Mouse (Mus musculus) cerebellum, adult 2 months (tissue): ENCODE results near the gene Hoxb3. TPM values are rescaled to one million over a fixed set of nuclear protein-coding genes. Genes with fewer than 3 reads are reported as not detected.

Experiments
- DNase-seq, 2 experiments: peaks; one replicate each; pipeline ENCODE4 v3.0.0; 2021
- H3K27ac ChIP-seq: fragments of 200-500 bp; 2 replicates; pipeline ENCODE4 v1.5.1; 2012; ENCODE audit warnings: low read length, control low read depth, inconsistent platforms; ENCODE audit not compliant: insufficient read depth
- H3K27me3 ChIP-seq: fragments of 200-500 bp; 2 replicates; pipeline ENCODE4 v1.6.1; 2012; ENCODE audit warnings: inconsistent platforms, mild to moderate bottlenecking, low read length, moderate library complexity; ENCODE audit not compliant: control insufficient read depth, insufficient read depth
- H3K4me1 ChIP-seq: fragments of 200-500 bp; 2 replicates; pipeline ENCODE4 v1.6.1; 2011; ENCODE audit warnings: low read length; ENCODE audit not compliant: control insufficient read depth, insufficient read depth
- H3K4me3 ChIP-seq: fragments of 200-500 bp; replicated peaks from 2 replicates; pipeline ENCODE3; 2011; ENCODE audit warnings: mild to moderate bottlenecking, low read depth, low read length, control low read depth; ENCODE audit not compliant: insufficient read depth
- CTCF ChIP-seq: fragments of 200-500 bp; IDR thresholded peaks from 2 replicates; pipeline ENCODE4 v1.5.1; 2011; ENCODE audit warnings: low read depth, mild to moderate bottlenecking, control low read depth, low read length, moderate library complexity, borderline replicate concordance; ENCODE audit not compliant: insufficient read depth
- POLR2A ChIP-seq: fragments of 200-500 bp; IDR thresholded peaks from 2 replicates; pipeline ENCODE4 v1.6.1; 2011; ENCODE audit warnings: low read length, control low read depth, borderline replicate concordance; ENCODE audit not compliant: insufficient read depth
- WGBS: fragments of 180-500 bp; shearing (Covaris S2); methylation state at CpG from one replicate; pipeline ENCODE4 v1.1.7; 2018; 5-methylcytosine and 5-hydroxymethylcytosine counted together
- polyA plus RNA-seq: library from polyadenylated mRNA; depleted of rRNA; stranded (reverse); fragments of >200 nt; gene quantifications from 2 replicates; pipeline ENCODE4 v1.2.3, GENCODE M21; 2012

Gene Hoxb3
- polyA plus RNA-seq, 1 experiment: 5.5 TPM

DNA sequence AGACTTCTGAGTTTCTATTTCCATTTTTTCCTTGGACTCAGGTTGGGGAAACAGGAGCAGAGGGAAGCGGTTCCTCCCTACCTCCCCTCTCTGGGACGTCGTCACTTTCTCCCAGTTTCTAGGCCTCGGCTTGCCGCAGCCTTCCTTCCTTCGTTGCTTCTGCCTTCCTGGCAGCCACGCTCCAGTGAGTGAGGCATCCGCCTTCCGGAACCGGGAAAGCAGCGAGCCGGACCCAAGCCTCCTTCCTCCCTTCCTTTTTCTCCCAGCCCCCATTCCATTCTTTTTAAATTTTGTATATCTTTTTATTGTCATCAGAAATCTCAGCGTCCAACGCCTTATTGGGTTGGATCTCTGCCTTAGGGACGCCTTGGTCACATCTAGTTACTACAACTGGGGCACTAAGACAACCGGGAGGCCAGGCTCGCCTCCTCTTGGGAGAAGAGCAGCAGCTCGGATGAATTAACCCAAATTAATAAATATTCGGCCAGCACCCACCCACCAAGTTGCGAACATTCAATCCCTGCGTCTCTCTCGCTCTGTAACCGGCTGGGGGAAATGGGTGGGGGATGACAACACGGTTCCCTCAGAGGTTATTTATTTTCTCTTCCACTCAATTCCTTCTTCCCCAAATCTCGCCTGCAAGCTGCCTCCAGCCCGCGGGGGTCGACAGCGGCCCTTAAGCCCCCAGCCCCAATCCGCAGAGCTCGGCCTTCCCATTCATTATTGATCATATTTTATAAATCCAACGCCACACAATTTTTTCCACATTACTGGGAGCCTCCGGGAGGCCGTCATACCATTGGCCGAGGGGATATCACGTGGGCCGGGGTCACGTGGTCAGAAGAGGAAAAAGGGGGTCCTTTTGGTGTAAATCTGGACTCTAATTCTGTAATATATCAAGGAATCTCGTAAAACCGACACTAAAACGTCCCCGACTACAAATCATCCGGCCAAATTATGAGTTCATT is 37.1 kb upstream of the Hoxb3 start, which contains the start of gene Hoxb7:
Gene Hoxb7, plus strand, starts transcription at position 853 of the 968 bp plus-strand sequence.
- H3K27ac ChIP-seq: no peak within 1 kb of the TSS
- TF ChIP-seq POLR2A (no peak), CTCF (no peak)
- no peak within 1 kb of the TSS for H3K4me3 ChIP-seq
- no peaks in the 10 kb centered on the region for H3K4me1 ChIP-seq
- no peak for DNase-seq
- peaks cover 29% of the 10 kb centered on the region; the same call in 1 of the 2 replicates for H3K27me3 ChIP-seq
- 4% methylated on average over 43 of the region's 43 CpGs for WGBS

DNA sequence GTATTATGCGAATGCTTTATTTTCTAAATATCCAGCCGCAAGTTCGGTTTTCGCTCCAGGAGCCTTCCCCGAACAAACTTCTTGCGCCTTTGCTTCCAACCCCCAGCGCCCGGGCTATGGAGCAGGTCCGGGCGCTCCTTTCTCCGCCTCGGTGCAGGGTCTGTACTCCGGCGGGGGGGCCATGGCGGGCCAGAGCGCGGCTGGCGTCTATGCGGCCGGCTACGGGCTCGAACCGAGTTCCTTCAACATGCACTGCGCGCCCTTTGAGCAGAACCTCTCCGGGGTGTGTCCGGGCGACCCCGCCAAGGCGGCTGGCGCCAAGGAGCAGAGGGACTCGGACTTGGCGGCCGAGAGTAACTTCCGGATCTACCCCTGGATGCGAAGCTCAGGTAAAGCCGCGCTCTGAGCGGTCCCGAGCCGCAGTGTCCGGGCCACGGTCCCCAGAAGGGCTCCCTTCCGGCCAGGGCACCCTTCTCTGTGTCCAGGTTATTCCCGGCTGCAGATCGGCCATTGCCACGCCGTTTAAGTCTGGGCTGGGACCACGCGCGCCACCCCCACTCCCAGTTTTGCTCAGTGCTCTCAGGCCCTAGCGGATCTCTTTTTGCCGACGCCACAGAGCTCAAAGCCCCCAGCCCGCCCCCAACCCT is 36.3 kb upstream of the Hoxb3 start:
- H3K27me3 ChIP-seq: peaks cover 31% of the 10 kb centered on the region; the same call in 1 of the 2 replicates
- no peak for TF ChIP-seq CTCF
- no peak for TF ChIP-seq POLR2A
- 2% methylated on average over 54 of the region's 55 CpGs for WGBS
- H3K4me3 ChIP-seq: no peak overlapping the region
- H3K27ac ChIP-seq: no peak overlapping the region
- no peaks in the 10 kb centered on the region for H3K4me1 ChIP-seq
- DNase-seq: no peak

DNA sequence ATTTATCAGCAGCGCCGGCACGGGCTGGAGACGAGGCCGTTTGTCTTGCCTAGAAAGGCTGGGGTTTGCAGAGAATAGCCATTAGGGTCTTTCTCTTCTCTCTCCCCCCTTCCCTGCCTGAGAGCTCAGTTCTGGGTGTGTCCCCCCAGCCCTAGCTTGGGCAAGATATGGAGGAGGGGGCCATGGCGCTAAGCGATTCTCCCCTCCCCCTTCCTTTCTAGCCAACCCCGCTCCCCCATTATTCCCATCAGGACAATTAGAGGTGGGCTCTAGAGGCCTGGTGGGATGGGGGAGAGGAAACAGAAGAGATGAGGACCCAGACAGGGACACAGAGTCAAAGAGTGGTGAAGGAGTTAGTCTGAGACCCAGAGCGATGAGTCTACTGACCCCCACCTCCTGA is 35.7 kb upstream of the Hoxb3 start:
- Histone ChIP-seq H3K27ac (no peak overlapping the region), H3K27me3 (peaks cover 34% of the 10 kb centered on the region; the same call in 1 of the 2 replicates)

DNA sequence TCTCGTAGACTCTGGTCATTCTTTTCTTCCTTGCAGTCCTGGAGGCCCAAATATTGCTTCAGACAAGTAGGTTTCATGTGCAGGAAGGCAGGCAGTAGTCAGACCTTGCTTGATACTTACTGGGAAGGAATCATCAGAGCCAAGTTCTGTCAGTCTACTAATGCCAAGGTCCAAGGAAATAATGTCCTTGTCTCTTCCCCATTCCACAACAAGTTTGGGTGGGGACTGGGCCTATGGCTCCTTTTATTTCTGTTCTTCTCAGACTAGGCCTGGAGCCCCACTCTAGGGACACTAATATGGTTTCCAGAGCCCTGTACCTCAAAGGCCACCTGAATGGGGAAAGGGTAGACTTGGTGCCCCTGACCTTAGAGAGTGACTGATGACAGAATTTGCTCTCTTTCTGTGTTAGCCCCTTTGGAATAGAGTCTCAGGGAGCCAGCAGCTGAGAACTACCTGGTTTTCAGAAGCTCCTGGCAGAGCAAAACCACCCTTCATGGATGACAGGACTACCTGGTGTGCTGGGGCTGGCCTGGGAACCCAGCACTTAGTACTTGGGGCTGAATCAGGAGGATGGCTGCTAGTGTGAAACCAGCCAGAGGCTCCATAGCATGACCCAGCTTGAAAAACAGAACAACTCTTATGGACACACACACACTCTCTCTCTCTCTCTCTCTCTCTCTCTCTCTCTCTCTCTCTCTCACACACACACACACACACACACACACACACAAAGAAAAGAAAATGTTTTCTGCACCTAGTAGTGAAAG is 34.5 kb upstream of the Hoxb3 start:
- WGBS: 3% methylated on average over 1 of the region's 1 CpGs
- Histone ChIP-seq H3K27me3 (peaks cover 34% of the 10 kb centered on the region; the same call in 1 of the 2 replicates), H3K27ac (no peak overlapping the region), H3K4me3 (no peak overlapping the region), H3K4me1 (no peaks in the 10 kb centered on the region)
- no peak for TF ChIP-seq POLR2A
- TF ChIP-seq CTCF: no peak
- DNase-seq: no peak

More for the DNA sequence above, 35.7 kb upstream of the Hoxb3 start:
- TF ChIP-seq CTCF (no peak), POLR2A (no peak)
- Histone ChIP-seq H3K4me3 (no peak overlapping the region), H3K4me1 (no peaks in the 10 kb centered on the region)
- DNase-seq: no peak
- 2% methylated on average over 9 of the region's 9 CpGs for WGBS

- no peak for DNase-seq
- Histone ChIP-seq H3K27me3 (peaks cover 33% of the 10 kb centered on the region; the same call in 1 of the 2 replicates), H3K27ac (no peak overlapping the region), H3K4me3 (no peak overlapping the region), H3K4me1 (no peaks in the 10 kb centered on the region)
- WGBS: 4% methylated on average over 21 of the region's 21 CpGs
- TF ChIP-seq CTCF (no peak), POLR2A (no peak)
These were observed 33.8 kb upstream of the Hoxb3 start for GRCm38 (mm10) chr11:96289293-96289692.

DNA sequence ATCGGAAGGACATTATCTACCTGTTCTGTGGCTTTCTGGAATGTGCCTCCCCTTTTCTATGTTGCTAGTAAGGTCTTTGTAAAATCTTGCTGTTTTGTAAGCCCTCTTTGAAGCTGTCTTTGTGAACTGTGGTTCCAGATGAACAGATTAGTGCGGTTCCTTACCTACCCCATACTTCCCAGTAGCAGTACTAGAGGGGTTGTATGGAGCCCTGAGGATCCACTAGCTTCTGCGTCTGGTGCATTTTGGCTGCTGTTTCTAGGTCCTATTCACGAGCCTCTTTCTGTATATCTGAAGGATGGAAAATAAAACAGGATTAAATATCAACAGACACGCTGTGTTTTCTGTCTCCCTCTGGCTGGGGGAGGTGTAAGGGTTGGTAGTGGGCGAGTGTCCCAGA is 33.3 kb upstream of the Hoxb3 start:
- Histone ChIP-seq H3K4me3 (no peak overlapping the region), H3K4me1 (no peaks in the 10 kb centered on the region), H3K27ac (no peak overlapping the region), H3K27me3 (peaks cover 30% of the 10 kb centered on the region; the same call in 1 of the 2 replicates)
- DNase-seq: no peak
- TF ChIP-seq POLR2A: no peak
- no peak for TF ChIP-seq CTCF
- WGBS: 11% methylated on average over 6 of the region's 6 CpGs

DNA sequence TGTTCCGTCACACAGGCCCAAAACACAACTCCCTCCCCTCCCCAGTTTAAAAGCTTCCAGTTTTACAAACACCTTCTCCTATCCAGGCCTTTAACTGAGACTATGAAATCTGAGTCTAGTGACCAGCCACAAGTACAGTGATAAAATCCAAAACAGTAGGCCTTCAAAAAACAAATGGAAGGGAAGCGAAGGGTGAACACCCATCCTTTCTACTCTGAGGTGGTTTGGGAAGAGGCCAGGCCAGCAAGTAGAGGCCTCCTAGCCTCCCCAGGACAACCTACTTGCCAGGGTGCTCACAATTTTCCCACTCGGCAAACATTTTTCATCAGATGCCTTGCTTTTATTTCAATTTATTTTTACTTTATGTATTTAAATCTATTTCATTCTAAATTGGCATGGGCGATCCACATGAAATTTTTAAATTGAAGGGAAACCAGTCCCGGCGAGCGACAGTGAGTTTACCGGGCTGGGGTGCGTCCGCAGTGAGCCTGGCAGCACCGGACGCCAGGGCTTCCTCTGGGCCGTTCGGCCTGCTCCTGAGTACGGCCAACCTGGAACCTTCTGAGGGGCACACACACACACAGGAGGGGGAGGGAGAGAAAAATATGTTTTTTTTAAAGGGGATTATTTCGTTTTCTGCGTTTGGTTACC is 32.3 kb upstream of the Hoxb3 start:
- no peak overlapping the region for H3K27ac ChIP-seq
- no peaks in the 10 kb centered on the region for H3K4me1 ChIP-seq
- 12% methylated on average over 17 of the region's 17 CpGs for WGBS
- no peak for TF ChIP-seq CTCF
- no peak for TF ChIP-seq POLR2A
- peaks cover 32% of the 10 kb centered on the region; the same call in 1 of the 2 replicates for H3K27me3 ChIP-seq
- no peak for DNase-seq
- H3K4me3 ChIP-seq: no peak overlapping the region
